Mouse (Mus musculus) kidney, adult 2 months (tissue): Measurements from ENCODE around the gene Gm3238.

Experiments used
- CTCF ChIP-seq: fragments of 200-500 bp; conservative IDR thresholded peaks from 2 replicates; pipeline ENCODE4 v1.5.1; 2011; ENCODE audit warnings: low read depth, mild to moderate bottlenecking, control low read depth, low read length, moderate library complexity, mixed read lengths; ENCODE audit not compliant: insufficient read depth, insufficient read length
- POLR2A ChIP-seq: fragments of 200-500 bp; IDR thresholded peaks from one replicate; pipeline ENCODE4 v1.6.1; 2011; ENCODE audit warnings: low read depth, low read length, control low read depth

- no peak for TF ChIP-seq CTCF
- TF ChIP-seq POLR2A, result no peak
Measured at GRCm38 (mm10) chr10:77798921-77799508, 27.9 kb upstream of the Gm3238 start, which contains the start of gene Gm19668.
